Mouse (Mus musculus) embryonic facial prominence, embryonic 10.5 days (tissue): Measurements from ENCODE around the gene Sdc3. TPM values are rescaled to one million over a fixed set of nuclear protein-coding genes. Genes with fewer than 3 reads are reported as not detected.

Source experiments
- DNase-seq: peaks from one replicate; pipeline ENCODE4 v3.0.0-alpha.2; 2017; ENCODE audit warnings: low spot score
- H3K27ac ChIP-seq: fragments of 300-500 bp; sonication (generic); replicated peaks from 2 replicates; pipeline ENCODE4 v1.5.1; 2016; ENCODE audit warnings: mild to moderate bottlenecking
- H3K27me3 ChIP-seq: fragments of 300-500 bp; sonication (generic); replicated peaks from 2 replicates; pipeline ENCODE4 v1.6.1; 2016; ENCODE audit warnings: low read depth, mild to moderate bottlenecking; ENCODE audit not compliant: poor library complexity, severe bottlenecking
- H3K36me3 ChIP-seq: fragments of 300-500 bp; sonication (generic); replicated peaks from 2 replicates; pipeline ENCODE4 v1.6.1; 2016; ENCODE audit warnings: mild to moderate bottlenecking, moderate library complexity
- H3K4me1 ChIP-seq: fragments of 300-500 bp; sonication (generic); 2 replicates; pipeline ENCODE4 v1.6.1; 2016
- H3K4me3 ChIP-seq: fragments of 300-500 bp; sonication (generic); 2 replicates; pipeline ENCODE4 v1.5.1; 2016; ENCODE audit warnings: mild to moderate bottlenecking, moderate library complexity
- H3K9me3 ChIP-seq: fragments of 300-500 bp; sonication (generic); 2 replicates; pipeline ENCODE4 v1.6.1; 2016; ENCODE audit warnings: mild to moderate bottlenecking
- WGBS: fragments of 180-500 bp; shearing (Covaris S2); methylation state at CpG from one replicate; pipeline ENCODE4 v1.1.7; 2016; 5-methylcytosine and 5-hydroxymethylcytosine counted together
- polyA plus RNA-seq: library from polyadenylated mRNA; unstranded; fragments of >200 nt; fragmentation: Nextera tagmentation; extraction: Ambion mirVana; gene quantifications from 2 replicates; pipeline ENCODE4 v1.2.1, GENCODE M21; 2016

The Sdc3 gene
- polyA plus RNA-seq, 1 experiment from 2014 or later = 31.9 TPM

DNA sequence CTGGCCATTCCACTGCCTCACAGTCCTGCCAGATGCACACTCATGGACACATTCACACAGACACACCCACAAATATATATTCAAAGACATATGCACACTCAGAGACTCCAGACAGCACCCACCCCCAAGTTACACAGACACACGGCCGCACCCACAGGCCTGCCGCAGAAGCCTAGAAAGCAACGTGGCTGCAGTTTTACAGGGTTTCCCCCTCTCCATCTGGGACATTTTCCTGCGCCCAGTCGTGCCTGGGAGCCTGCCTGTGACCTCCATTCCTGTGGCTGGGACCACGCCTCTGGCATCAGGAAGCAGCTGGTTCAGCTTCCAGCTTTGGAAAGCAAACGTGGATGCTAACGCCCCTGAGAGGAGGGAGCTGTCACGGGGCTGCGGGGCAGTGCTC is 46.2 kb downstream of the Sdc3 start:
- no peak for DNase-seq
- Histone ChIP-seq H3K4me1 (peaks cover 77% of the 10 kb centered on the region), H3K9me3 (no peaks in the 10 kb centered on the region), H3K36me3 (no peaks in the 10 kb centered on the region), H3K4me3 (no peak overlapping the region), H3K27me3 (peaks cover 32% of the 10 kb centered on the region), H3K27ac (peak overlapping the region; percentile 27; the same call in 1 of the 2 replicates)
- 27% methylated on average over 11 of the region's 11 CpGs for WGBS

DNA sequence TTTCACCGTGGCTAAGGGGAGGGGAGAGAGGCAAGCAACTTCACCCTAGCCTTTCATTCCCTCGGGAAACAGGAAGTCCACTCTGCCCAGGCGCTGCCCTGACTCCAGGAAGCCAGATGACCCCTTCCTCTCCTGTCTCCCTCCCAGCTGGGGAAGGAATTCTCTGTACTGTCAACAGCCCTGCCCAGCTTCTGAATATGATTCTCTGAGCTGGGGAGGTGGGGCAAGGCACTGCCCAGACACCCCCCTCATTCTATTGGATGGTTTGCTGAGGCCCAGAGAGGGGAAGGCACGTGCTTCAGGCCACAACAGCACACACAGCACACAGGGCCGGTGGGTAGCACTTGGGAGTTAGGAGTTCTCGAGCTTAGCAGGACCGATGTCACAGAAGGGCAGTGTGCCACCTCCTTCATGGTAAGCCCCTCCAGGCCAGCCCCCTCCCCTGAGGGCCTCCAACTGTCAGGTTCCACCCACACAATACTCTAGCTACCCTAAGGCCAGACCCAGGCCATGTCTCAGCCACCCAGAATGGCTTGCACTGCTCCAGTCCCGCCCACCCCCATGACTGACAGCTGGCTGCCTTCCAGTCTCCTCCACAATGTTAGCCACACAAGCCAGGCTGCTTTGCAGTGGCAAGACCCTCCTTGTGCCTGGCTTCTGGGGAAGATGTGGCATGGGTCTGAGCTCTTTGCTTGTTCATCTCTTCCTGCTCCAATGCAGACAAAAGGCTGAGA is 48.9 kb downstream of the Sdc3 start:
- no peak overlapping the region for H3K4me3 ChIP-seq
- H3K36me3 ChIP-seq = no peaks in the 10 kb centered on the region
- WGBS = 42% methylated on average over 8 of the region's 8 CpGs
- DNase-seq = peak; percentile 71
- H3K27ac ChIP-seq = peak overlapping the region; percentile 66
- H3K9me3 ChIP-seq = no peaks in the 10 kb centered on the region
- peaks cover 32% of the 10 kb centered on the region for H3K27me3 ChIP-seq
- H3K4me1 ChIP-seq = peaks cover 72% of the 10 kb centered on the region

DNA sequence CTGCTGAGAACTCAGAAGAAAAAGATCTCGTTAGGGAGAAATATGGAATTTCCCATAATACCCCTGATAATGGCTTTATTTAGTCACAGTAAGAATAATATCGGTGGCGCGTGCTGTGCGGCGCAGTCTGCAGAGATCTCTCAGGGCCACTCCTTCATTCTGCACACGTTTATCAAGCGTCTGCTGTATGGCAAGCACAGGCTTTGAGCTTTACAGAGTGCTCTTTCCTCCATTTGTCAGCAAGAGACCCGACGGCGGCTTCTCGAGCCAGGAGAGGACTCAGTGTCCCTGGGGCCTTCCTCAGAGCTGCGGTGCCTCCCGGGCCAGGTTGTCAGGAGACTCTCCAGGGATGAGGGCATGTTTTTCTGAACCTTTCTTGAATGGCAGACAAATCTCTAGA is 56.5 kb downstream of the Sdc3 start:
- Histone ChIP-seq H3K27me3 (no peaks in the 10 kb centered on the region), H3K4me1 (peaks cover 9% of the 10 kb centered on the region; the same call in 1 of the 2 replicates), H3K27ac (0 out of 2 replicates have a peak overlapping the region, but pooled peaks have one; percentile 19), H3K36me3 (no peaks in the 10 kb centered on the region), H3K4me3 (no peak overlapping the region), H3K9me3 (no peaks in the 10 kb centered on the region)
- no peak for DNase-seq
- 84% methylated on average over 14 of the region's 14 CpGs for WGBS

DNA sequence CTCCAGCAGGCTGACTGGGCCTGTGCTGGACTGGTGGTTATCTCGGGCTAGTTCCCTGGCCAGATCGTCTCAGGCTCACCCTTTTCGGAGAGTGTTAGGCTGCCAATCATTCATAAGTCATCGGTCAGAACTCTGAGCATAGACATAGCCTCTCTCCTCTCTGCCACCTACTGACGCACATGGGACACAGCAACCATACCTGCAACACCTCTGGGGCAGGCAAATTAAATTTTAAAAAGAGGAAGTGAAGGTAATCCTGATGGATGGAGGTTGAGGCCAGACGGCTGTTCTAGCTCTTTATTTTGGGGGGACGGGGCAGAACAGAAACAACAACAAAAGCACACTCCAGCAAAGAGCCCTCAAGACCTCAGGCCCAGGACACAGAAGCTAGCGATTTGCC is 65.3 kb downstream of the Sdc3 start:
- no peak overlapping the region for H3K27ac ChIP-seq
- 66% methylated on average over 8 of the region's 8 CpGs for WGBS
- H3K4me1 ChIP-seq = peaks cover 21% of the 10 kb centered on the region
- no peaks in the 10 kb centered on the region for H3K36me3 ChIP-seq
- H3K4me3 ChIP-seq = no peak overlapping the region
- DNase-seq = no peak
- H3K27me3 ChIP-seq = peaks cover 36% of the 10 kb centered on the region
- no peaks in the 10 kb centered on the region for H3K9me3 ChIP-seq

DNA sequence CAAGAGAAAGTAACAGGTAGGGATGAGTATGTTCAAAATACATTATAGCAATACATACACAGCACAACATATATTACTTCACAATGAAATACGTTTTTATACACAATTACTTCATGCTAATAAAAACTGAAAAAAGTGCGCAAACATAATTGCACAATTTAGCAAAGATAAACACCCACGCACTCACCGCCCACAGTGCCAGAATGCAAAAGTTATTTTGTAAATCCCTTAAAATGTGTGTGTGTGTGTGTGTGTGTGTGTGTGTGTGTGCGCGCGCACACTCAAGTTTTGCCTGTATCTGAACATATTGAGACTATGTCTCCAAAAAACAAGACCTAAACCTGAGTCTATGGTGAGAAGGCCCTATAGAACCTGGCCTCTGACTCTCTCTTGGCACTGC is 66.5 kb downstream of the Sdc3 start:
- no peak for DNase-seq
- Histone ChIP-seq H3K9me3 (no peaks in the 10 kb centered on the region), H3K36me3 (no peaks in the 10 kb centered on the region), H3K4me1 (peaks cover 21% of the 10 kb centered on the region), H3K27ac (no peak overlapping the region), H3K4me3 (no peak overlapping the region), H3K27me3 (peaks cover 48% of the 10 kb centered on the region)
- WGBS = 95% methylated on average over 7 of the region's 7 CpGs

DNA sequence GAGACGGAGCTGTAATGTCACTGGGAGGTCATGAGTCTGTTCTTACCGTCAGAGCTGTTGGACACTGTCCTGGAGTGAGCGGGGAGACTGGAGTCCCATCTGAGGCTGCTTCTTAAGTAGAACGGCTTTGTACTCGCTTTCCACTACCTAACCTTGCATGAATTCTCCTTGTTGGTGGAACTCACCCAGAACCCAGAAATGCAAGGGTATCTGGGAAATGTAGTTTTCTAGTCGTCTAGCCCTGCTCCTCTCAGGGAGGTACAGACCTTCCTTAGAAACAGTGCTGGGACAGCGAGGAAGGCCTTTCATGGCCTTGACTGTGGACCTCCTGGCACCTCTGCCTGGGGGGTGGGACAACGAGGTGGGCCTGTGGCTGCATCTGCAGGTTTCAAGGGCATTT is 67.1 kb downstream of the Sdc3 start:
- Histone ChIP-seq H3K9me3 (no peaks in the 10 kb centered on the region), H3K36me3 (no peaks in the 10 kb centered on the region), H3K4me1 (peaks cover 21% of the 10 kb centered on the region), H3K27me3 (peaks cover 54% of the 10 kb centered on the region), H3K27ac (no peak overlapping the region), H3K4me3 (no peak overlapping the region)
- 68% methylated on average over 8 of the region's 8 CpGs for WGBS
- no peak for DNase-seq

DNA sequence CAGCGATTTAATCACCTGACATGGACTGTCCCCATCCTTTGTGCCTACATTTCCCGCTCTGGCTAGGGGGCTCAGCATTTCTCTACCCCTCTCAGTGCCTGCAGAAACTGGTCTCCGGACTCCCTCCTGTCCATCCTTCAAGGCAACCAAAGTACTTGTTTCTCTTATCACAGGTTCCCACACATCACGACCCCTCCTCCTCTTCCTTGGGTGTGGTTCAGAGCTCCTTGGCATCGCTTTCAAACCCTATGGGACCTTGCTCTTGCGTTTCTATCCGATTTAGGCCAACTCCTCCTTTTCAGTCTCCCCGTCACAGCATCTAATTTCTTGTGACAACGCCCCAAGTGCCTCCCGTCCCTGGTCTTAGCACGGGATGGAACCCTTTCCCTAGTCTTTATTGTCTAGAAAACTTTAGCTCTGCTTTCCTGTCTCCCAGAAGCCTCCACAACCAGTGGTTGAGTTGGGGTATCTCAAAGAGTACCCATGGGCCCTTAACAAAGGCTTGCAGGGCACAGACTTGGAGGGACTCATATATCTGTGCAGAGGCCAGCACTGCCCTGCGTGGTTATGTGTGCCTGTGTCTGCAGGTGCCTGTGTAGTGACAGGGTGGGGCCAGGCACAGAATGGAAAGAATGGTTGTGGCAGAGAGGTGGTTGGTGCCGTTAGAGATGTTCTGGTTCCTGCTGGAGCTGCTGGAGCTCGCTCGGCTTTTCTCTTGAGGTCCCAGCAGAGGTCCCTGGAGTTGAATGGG is 68.7 kb downstream of the Sdc3 start:
- Histone ChIP-seq H3K36me3 (no peaks in the 10 kb centered on the region), H3K4me1 (peaks cover 36% of the 10 kb centered on the region), H3K27ac (no peak overlapping the region; the same call in 1 of the 2 replicates), H3K4me3 (peak overlapping the region; percentile 50), H3K27me3 (peaks cover 70% of the 10 kb centered on the region), H3K9me3 (no peaks in the 10 kb centered on the region)
- WGBS = 57% methylated on average over 15 of the region's 15 CpGs
- no peak for DNase-seq

DNA sequence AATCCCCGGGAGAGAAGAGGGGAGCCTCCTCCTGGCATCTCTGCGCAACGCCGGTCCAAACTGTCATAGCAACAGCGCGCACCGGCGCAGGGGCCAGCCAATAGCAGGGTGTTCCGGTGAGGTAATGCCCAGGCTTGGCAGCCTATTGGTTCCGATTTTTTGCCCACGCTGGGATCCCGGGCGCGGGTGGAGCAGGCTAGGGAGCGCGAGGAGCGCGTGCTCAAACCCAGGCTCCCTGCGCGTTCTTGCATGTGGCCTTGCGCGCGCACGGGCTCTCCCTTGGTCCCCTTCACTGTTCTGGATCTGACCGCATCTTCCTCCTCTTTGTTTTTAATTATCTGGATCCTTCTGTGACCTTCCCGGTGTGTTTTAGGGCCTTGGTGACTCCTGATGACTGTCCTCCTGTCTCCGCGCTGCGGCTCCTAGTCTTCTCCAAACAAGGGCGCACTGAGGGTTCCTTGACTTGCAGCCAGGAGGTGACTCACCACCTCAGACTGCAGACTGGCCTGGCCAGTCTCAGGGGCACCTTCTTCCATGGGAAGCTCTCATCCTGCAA is 69.4 kb downstream of the Sdc3 start:
- WGBS = 1% methylated on average over 30 of the region's 30 CpGs
- peaks cover 36% of the 10 kb centered on the region for H3K4me1 ChIP-seq
- H3K27me3 ChIP-seq = peaks cover 76% of the 10 kb centered on the region
- peak overlapping the region; percentile 64 for H3K27ac ChIP-seq
- no peaks in the 10 kb centered on the region for H3K9me3 ChIP-seq
- peak overlapping the region; percentile 50 for H3K4me3 ChIP-seq
- DNase-seq = peak; percentile 74
- H3K36me3 ChIP-seq = no peaks in the 10 kb centered on the region

DNA sequence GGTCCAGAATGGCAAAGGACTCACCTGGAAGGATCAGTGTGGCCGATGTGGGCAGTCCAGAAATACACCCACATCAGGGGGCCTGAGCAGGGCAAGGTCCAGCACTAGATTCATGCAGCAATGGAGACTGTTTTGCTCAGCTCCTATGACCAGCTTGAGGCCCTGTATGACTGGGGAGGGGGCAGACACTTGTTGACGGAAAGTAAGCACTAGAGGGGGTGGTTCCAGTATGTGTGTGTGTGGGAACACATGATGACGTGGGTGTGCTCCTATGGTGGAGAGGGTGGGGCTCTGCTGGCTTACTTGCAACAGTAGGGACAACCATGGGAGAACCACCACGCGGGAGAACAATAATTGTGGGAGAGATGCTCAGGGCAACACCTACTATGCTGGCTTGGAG is 70.2 kb downstream of the Sdc3 start:
- Histone ChIP-seq H3K27me3 (peaks cover 84% of the 10 kb centered on the region), H3K4me3 (no peak overlapping the region), H3K27ac (no peak overlapping the region), H3K9me3 (no peaks in the 10 kb centered on the region), H3K36me3 (no peaks in the 10 kb centered on the region), H3K4me1 (peaks cover 37% of the 10 kb centered on the region)
- no peak for DNase-seq
- WGBS = 76% methylated on average over 5 of the region's 5 CpGs

DNA sequence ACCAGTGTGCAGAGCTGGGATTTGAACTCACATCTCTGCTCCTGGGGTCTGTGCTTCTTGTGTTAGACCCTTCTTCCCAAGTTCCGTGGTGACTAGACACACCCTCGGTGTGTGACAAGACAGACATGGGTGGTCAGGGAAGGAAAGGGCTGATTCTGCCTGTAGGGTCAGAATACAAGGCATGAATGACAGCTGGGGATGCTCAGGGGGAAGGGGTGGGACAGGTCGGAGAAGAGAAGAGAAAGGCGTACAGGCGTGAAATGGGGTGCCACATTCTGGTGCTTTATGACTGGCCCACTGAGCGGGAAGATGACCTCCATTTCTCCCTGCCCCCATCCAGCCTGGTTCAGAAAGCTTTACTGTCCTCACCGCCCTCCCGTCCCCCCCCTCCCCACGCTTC is 73.1 kb downstream of the Sdc3 start:
- Histone ChIP-seq H3K27ac (no peak overlapping the region), H3K27me3 (peaks cover 92% of the 10 kb centered on the region), H3K36me3 (no peaks in the 10 kb centered on the region), H3K4me3 (no peak overlapping the region), H3K4me1 (peaks cover 45% of the 10 kb centered on the region), H3K9me3 (no peaks in the 10 kb centered on the region)
- 20% methylated on average over 9 of the region's 9 CpGs for WGBS
- no peak for DNase-seq

DNA sequence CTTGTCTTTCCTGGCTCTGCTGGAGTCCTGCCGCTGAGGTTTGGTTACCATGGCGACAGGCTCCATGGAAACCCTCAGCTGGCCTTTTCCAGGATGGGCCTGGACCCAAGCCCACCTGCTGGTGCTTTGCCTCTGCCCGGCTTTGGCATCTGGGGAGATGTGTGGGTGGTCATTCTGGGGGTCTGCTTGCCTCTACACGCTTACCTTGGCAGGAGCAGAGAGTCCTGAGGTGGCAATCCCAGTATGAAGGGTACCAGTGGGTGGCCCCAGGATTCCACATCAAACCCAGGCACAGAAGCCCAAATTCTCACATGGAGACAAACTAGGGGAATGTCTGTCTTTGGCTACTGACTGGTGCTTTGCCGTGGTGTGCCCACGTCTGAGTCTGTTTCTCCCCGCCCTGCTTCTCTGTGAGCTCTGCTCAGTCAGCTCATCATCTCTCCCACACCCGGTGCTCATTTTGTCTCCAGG is 73.6 kb downstream of the Sdc3 start:
- Histone ChIP-seq H3K4me3 (no peak overlapping the region), H3K4me1 (peaks cover 45% of the 10 kb centered on the region), H3K27ac (0 out of 2 replicates have a peak overlapping the region, but pooled peaks have one; percentile 4), H3K36me3 (no peaks in the 10 kb centered on the region), H3K9me3 (no peaks in the 10 kb centered on the region), H3K27me3 (peaks cover 87% of the 10 kb centered on the region)
- 23% methylated on average over 8 of the region's 8 CpGs for WGBS
- DNase-seq = peak; percentile 78

DNA sequence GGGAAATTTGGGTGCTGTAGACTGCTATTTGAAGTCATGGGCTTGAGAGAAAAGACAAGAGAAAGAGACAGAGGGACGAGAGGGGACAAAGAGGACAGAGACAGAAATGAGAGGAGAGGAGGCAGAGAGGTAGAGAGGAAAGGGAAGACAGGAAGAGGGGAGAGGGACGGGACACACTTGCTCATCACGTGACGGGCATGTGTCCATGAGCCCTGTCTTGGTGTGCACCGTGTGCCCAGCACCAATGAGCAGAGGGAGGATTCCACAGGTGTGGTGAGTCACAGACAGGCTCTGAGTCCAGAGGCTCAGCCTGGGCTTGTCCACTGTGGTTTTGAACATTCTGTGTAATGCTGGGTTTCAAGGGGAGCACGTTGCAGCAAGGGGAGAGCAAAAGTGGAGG is 75.6 kb downstream of the Sdc3 start:
- Histone ChIP-seq H3K9me3 (no peaks in the 10 kb centered on the region), H3K36me3 (no peaks in the 10 kb centered on the region), H3K4me1 (peaks cover 40% of the 10 kb centered on the region), H3K4me3 (no peak overlapping the region), H3K27ac (0 out of 2 replicates have a peak overlapping the region, but pooled peaks have one; percentile 8), H3K27me3 (peaks cover 67% of the 10 kb centered on the region)
- DNase-seq = no peak
- 74% methylated on average over 6 of the region's 6 CpGs for WGBS
